Mouse (Mus musculus) intestine, embryonic 15.5 days (tissue): ENCODE results near the gene Grb2. TPM values are rescaled to one million over a fixed set of nuclear protein-coding genes. Genes with fewer than 3 reads are reported as not detected.

Experiments used
- ATAC-seq: fragments of 200-750 bp; cut with Nextera tagmentation; 2 replicates; pipeline ENCODE4 v1.8.0; 2017; ENCODE audit warnings: moderate TSS enrichment, moderate library complexity
- H3K27ac ChIP-seq: fragments of 300-500 bp; sonication (generic); 2 replicates; pipeline ENCODE4 v1.5.1; 2015; ENCODE audit warnings: mild to moderate bottlenecking, inconsistent platforms
- H3K27me3 ChIP-seq: fragments of 300-500 bp; sonication (generic); replicated peaks from 2 replicates; pipeline ENCODE4 v1.6.1; 2015; ENCODE audit warnings: inconsistent platforms
- H3K36me3 ChIP-seq: fragments of 300-500 bp; sonication (generic); 2 replicates; pipeline ENCODE4 v1.6.1; 2015; ENCODE audit warnings: inconsistent platforms
- H3K4me1 ChIP-seq: fragments of 300-500 bp; sonication (generic); replicated peaks from 2 replicates; pipeline ENCODE4 v1.6.1; 2015; ENCODE audit warnings: inconsistent platforms
- H3K4me2 ChIP-seq: fragments of 300-500 bp; sonication (generic); replicated peaks from 2 replicates; pipeline ENCODE4 v1.6.1; 2015; ENCODE audit warnings: mild to moderate bottlenecking, inconsistent platforms
- H3K4me3 ChIP-seq: fragments of 300-500 bp; sonication (generic); replicated peaks from 2 replicates; pipeline ENCODE4 v1.5.1; 2015; ENCODE audit warnings: inconsistent platforms
- H3K9ac ChIP-seq: fragments of 300-500 bp; sonication (generic); 2 replicates; pipeline ENCODE4 v1.6.1; 2015; ENCODE audit warnings: inconsistent platforms
- H3K9me3 ChIP-seq: fragments of 300-500 bp; sonication (generic); 2 replicates; pipeline ENCODE4 v1.6.1; 2016; ENCODE audit warnings: inconsistent platforms
- WGBS: fragments of 180-500 bp; shearing (Covaris S2); methylation state at CpG from one replicate; pipeline ENCODE4 v1.1.7; 2015; 5-methylcytosine and 5-hydroxymethylcytosine counted together
- polyA plus RNA-seq: library from polyadenylated mRNA; unstranded; fragments of >200 nt; fragmentation: Nextera tagmentation; extraction: Ambion mirVana; gene quantifications from 2 replicates; pipeline ENCODE4 v1.2.1, GENCODE M21; 2015

Grb2 gene
- polyA plus RNA-seq, 1 experiment from 2014 or later: 79.4 TPM

DNA sequence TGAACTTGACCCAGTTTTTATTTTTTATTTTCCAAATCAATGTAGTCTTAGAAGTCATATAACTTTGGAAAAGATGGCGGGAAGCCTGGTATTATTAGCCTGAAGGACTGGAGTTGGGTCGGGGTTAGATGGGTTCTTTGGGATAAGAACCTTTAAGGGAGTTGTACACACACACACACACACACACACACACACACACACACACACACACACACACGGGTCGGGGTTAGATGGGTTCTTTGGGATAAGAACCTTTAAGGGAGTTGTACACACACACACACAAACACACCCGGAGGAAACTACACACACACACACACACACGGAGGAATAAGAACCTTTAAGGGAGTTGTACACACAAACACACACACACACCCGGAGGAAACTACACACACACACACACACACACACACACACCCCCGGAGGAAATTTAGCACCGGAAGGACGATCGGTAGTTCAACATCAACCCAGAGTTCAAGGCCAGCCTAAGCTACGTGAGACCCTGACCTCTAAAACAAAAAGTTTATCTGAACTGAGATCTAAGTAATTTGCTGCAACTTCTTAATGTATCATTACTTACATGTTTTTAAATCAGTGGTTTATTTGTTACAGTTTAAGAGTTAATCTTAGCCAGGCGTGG is 79.8 kb downstream of the Grb2 start:
- H3K9me3 ChIP-seq: no peaks in the 10 kb centered on the region
- peak overlapping the region; percentile 53 for H3K4me2 ChIP-seq
- 50% methylated on average over 13 of the region's 13 CpGs for WGBS
- no peak overlapping the region for H3K9ac ChIP-seq
- no peak overlapping the region for H3K27ac ChIP-seq
- H3K36me3 ChIP-seq: no peaks in the 10 kb centered on the region
- peaks cover 6% of the 10 kb centered on the region; the same call in 1 of the 2 replicates for H3K4me1 ChIP-seq
- peak overlapping the region; percentile 70 for H3K4me3 ChIP-seq
- no peaks in the 10 kb centered on the region for H3K27me3 ChIP-seq
- ATAC-seq: peak; percentile 27

- 0 out of 2 replicates have a peak, but pooled peaks cover 2% of the 10 kb centered on the region for H3K36me3 ChIP-seq
- peak within 1 kb of the TSS; percentile 64 for H3K9ac ChIP-seq
- H3K4me3 ChIP-seq: peak within 1 kb of the TSS; percentile 70
- peaks cover 6% of the 10 kb centered on the region; the same call in 1 of the 2 replicates for H3K4me1 ChIP-seq
- H3K9me3 ChIP-seq: no peaks in the 10 kb centered on the region
- ATAC-seq: peak; percentile 99
- under 1% methylated on average over 47 of the region's 47 CpGs for WGBS
- no peaks in the 10 kb centered on the region for H3K27me3 ChIP-seq
- peak within 1 kb of the TSS; percentile 85 for H3K4me2 ChIP-seq
- peak within 1 kb of the TSS; percentile 67 for H3K27ac ChIP-seq
These were observed 80.5 kb downstream of the Grb2 start, which contains the start of gene Slc25a19 for GRCm38 (mm10) chr11:115627705-115628464. TSS of gene Slc25a19 (minus strand) at chr11:115628295.

- H3K4me2 ChIP-seq: peak overlapping the region; percentile 85
These were observed 81.4 kb downstream of the Grb2 start for GRCm38 (mm10) chr11:115626824-115627616.

GRCm38 (mm10) chr11:115625877-115626276 is 82.5 kb downstream of the Grb2 start:
- ATAC-seq: no peak
- no peaks in the 10 kb centered on the region for H3K27me3 ChIP-seq
- H3K4me1 ChIP-seq: peaks cover 6% of the 10 kb centered on the region; the same call in 1 of the 2 replicates
- no peak overlapping the region for H3K4me3 ChIP-seq
- H3K9ac ChIP-seq: no peak overlapping the region
- peaks cover 12% of the 10 kb centered on the region; the same call in 1 of the 2 replicates for H3K36me3 ChIP-seq
- H3K27ac ChIP-seq: no peak overlapping the region
- H3K9me3 ChIP-seq: no peaks in the 10 kb centered on the region
- WGBS: 83% methylated on average over 9 of the region's 9 CpGs
- no peak overlapping the region for H3K4me2 ChIP-seq

More at GRCm38 (mm10) chr11:115626824-115627616, 81.4 kb downstream of the Grb2 start:
- H3K36me3 ChIP-seq: peaks cover 6% of the 10 kb centered on the region; the same call in 1 of the 2 replicates
- no peaks in the 10 kb centered on the region for H3K9me3 ChIP-seq
- 46% methylated on average over 11 of the region's 11 CpGs for WGBS
- no peak for ATAC-seq
- peak overlapping the region; percentile 64 for H3K9ac ChIP-seq
- peak overlapping the region; percentile 70 for H3K4me3 ChIP-seq
- peaks cover 6% of the 10 kb centered on the region; the same call in 1 of the 2 replicates for H3K4me1 ChIP-seq
- H3K27ac ChIP-seq: peak overlapping the region; percentile 67; the same call in 1 of the 2 replicates
- H3K27me3 ChIP-seq: no peaks in the 10 kb centered on the region

DNA sequence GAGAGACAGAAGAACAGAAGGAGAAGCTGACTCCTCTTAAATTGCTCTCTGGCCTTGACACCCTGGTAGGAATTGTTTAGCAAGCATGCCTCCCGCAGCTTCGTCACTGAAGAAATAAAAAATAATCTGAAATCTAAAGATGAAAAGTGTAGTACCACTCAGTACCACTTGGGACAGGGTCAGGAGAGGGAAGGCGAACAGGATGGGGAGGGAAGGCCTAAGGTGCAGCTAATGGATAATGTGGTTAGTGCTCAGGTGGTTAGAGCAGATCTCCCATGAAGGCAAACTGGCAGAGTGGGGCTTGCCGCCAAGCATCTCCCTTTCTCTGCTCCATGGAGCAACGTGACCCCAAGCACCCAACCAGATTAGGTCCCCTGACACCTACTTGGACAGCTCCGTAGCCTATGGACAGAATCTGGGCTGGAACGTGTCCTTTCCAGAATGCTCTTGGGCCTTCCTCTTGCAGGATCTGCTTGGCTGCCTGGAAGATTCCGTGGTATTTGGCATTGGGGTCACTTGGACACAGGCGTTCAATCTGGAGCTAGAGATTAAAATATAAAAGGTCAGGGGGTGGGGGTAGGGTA is 84.8 kb downstream of the Grb2 start:
- Histone ChIP-seq H3K4me2 (no peak overlapping the region), H3K27ac (no peak overlapping the region), H3K4me3 (no peak overlapping the region), H3K9ac (no peak overlapping the region), H3K9me3 (no peaks in the 10 kb centered on the region), H3K27me3 (no peaks in the 10 kb centered on the region), H3K36me3 (peaks cover 21% of the 10 kb centered on the region; the same call in 1 of the 2 replicates), H3K4me1 (peaks cover 6% of the 10 kb centered on the region; the same call in 1 of the 2 replicates)
- ATAC-seq: no peak
- 70% methylated on average over 9 of the region's 9 CpGs for WGBS

DNA sequence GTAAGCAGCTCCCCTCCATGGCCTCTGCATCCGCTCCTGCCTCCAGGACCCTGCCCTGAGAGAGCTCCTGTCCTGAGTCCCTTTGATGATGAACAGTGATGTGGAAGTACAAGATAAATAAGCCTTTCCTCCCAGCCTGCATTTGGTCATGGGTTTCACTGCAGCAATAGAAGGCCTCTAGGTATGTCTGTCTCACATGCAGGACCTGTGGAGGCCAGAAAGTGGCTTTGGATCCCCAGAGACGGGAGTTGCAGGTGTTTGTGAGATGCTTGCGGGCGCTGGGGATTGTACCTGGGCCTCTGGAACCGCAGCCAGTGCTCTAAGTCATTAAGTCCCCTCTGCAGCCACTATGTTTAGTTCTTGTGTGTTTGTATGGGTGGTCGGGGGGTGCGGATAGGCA is 88.4 kb downstream of the Grb2 start:
- Histone ChIP-seq H3K9ac (no peak overlapping the region), H3K9me3 (no peaks in the 10 kb centered on the region), H3K27me3 (no peaks in the 10 kb centered on the region), H3K4me3 (no peak overlapping the region), H3K4me1 (no peaks in the 10 kb centered on the region), H3K36me3 (peaks cover 21% of the 10 kb centered on the region; the same call in 1 of the 2 replicates), H3K4me2 (no peak overlapping the region), H3K27ac (no peak overlapping the region)
- ATAC-seq: no peak
- 93% methylated on average over 7 of the region's 7 CpGs for WGBS

GRCm38 (mm10) chr11:115618732-115619516 is 89.5 kb downstream of the Grb2 start:
- H3K27me3 ChIP-seq: no peaks in the 10 kb centered on the region
- peaks cover 21% of the 10 kb centered on the region; the same call in 1 of the 2 replicates for H3K36me3 ChIP-seq
- H3K4me2 ChIP-seq: no peak overlapping the region
- H3K9me3 ChIP-seq: no peaks in the 10 kb centered on the region
- H3K27ac ChIP-seq: no peak overlapping the region
- 91% methylated on average over 16 of the region's 16 CpGs for WGBS
- H3K4me1 ChIP-seq: no peaks in the 10 kb centered on the region
- H3K9ac ChIP-seq: no peak overlapping the region
- no peak for ATAC-seq
- H3K4me3 ChIP-seq: no peak overlapping the region

GRCm38 (mm10) chr11:115618001-115618400 is 90.4 kb downstream of the Grb2 start:
- H3K4me2 ChIP-seq: no peak overlapping the region
- peaks cover 20% of the 10 kb centered on the region; the same call in 1 of the 2 replicates for H3K36me3 ChIP-seq
- H3K9me3 ChIP-seq: no peaks in the 10 kb centered on the region
- H3K27me3 ChIP-seq: no peaks in the 10 kb centered on the region
- no peak for ATAC-seq
- H3K27ac ChIP-seq: no peak overlapping the region
- H3K4me3 ChIP-seq: no peak overlapping the region
- H3K4me1 ChIP-seq: peaks cover 7% of the 10 kb centered on the region; the same call in 1 of the 2 replicates
- WGBS: 79% methylated on average over 2 of the region's 2 CpGs
- H3K9ac ChIP-seq: no peak overlapping the region

- no peak overlapping the region for H3K27ac ChIP-seq
- H3K36me3 ChIP-seq: peaks cover 15% of the 10 kb centered on the region; the same call in 1 of the 2 replicates
- no peaks in the 10 kb centered on the region for H3K9me3 ChIP-seq
- ATAC-seq: no peak
- H3K4me3 ChIP-seq: no peak overlapping the region
- H3K9ac ChIP-seq: no peak overlapping the region
- H3K4me1 ChIP-seq: peaks cover 10% of the 10 kb centered on the region
- H3K4me2 ChIP-seq: no peak overlapping the region
- H3K27me3 ChIP-seq: no peaks in the 10 kb centered on the region
- 83% methylated on average over 6 of the region's 6 CpGs for WGBS
These were observed 91.5 kb downstream of the Grb2 start for GRCm38 (mm10) chr11:115616893-115617292.

DNA sequence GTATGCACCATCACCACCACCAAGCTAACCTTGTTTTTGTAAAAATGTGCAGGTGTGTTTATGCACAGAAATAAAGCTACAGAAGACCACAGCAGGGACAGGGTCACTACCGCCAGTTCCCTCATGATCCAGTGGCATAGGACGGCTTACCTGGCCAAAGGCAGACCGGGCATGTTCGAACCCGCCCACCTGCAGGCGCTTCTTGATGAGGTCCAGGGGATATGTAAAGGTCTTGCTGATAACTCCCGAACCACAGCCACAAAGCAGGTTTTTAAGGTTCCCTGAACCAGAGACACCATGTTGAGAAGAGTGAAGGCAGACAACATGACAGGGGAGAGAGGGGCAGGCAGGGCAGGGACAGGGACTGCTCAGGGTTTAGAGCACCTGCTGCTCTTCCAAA is 92.0 kb downstream of the Grb2 start:
- Histone ChIP-seq H3K27me3 (no peaks in the 10 kb centered on the region), H3K9me3 (no peaks in the 10 kb centered on the region), H3K4me1 (peaks cover 13% of the 10 kb centered on the region), H3K9ac (no peak overlapping the region), H3K4me2 (no peak overlapping the region), H3K27ac (no peak overlapping the region), H3K36me3 (peaks cover 13% of the 10 kb centered on the region; the same call in 1 of the 2 replicates), H3K4me3 (no peak overlapping the region)
- ATAC-seq: no peak
- 93% methylated on average over 7 of the region's 7 CpGs for WGBS

GRCm38 (mm10) chr11:115615875-115616274 is 92.5 kb downstream of the Grb2 start:
- H3K9me3 ChIP-seq: no peaks in the 10 kb centered on the region
- H3K9ac ChIP-seq: no peak overlapping the region
- no peak for ATAC-seq
- no peak overlapping the region for H3K4me3 ChIP-seq
- no peaks in the 10 kb centered on the region for H3K27me3 ChIP-seq
- H3K4me1 ChIP-seq: peaks cover 13% of the 10 kb centered on the region
- 90% methylated on average over 6 of the region's 6 CpGs for WGBS
- H3K27ac ChIP-seq: no peak overlapping the region
- peaks cover 9% of the 10 kb centered on the region; the same call in 1 of the 2 replicates for H3K36me3 ChIP-seq
- H3K4me2 ChIP-seq: no peak overlapping the region
